Comparison of ENCODE assay signal across 8 mouse cellular contexts in the genomic region with DNA sequence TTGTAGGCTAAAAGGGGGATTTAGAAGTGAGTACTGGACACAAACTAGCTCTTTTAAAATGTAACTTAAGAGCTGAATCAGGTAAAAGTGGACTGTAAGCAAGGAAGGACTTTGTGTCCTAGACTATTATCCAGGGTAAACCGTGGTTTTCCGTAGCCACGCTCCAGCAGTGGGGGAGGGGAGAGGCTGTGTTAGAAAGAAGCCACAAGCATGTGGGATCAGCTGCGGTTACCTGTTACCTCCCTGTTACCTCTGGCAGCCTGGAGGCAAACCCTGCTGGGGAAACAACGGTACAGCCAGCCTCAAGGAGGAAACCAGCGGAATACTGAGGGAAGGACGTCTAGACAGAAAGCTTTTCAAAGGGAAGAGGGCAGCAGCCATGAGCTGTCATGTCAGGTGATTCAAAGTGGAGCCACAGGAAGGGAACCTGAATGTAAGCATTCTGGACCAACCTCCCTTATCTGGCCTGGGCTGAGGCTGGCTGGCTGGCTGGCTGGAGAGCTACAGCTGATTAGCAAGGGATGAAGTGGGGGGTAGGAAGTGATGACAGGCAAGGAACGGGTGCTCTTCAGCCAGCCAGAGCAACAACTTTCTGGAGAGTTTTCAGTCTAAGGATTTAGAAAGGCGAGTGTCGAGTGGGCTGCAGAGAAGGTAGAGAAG. TPM values are rescaled to one million over a fixed set of nuclear protein-coding genes. Genes with fewer than 3 reads are reported as not detected.
A peak's percentile ranks its signal among the peaks of the same experiment; 100 is the strongest.
DNase-seq lines count a peak whose midpoint lies in the region; ATAC-seq and TF ChIP-seq lines count a peak whose summit lies in the region.
"Had no signal": no experiment of that assay in that cellular context is flagged by ENCODE, and none has a peak within 500 bp of the region (broad histone marks: within the 10 kb centered on the region; RNA-seq: fewer than 3 reads in every experiment).

No protein-coding gene starts in this region.

- 27% methylated on average over 10 of the region's 10 CpGs for WGBS in liver, embryonic 11.5 days
- WGBS in heart, postnatal 0 days = 18% methylated on average over 10 of the region's 10 CpGs
- WGBS in kidney, postnatal 0 days = 62% methylated on average over 10 of the region's 10 CpGs

- no peaks in the 10 kb centered on the region; the same call in 1 of the 2 replicates for H3K4me1 ChIP-seq in liver, embryonic 11.5 days (replicated peaks; ENCODE audit: control insufficient read depth, insufficient read depth, low read length)
- H3K4me1 ChIP-seq in heart, postnatal 0 days (ENCODE audit: control insufficient read depth, insufficient read depth) = peaks cover 9% of the 10 kb centered on the region
- no peaks in the 10 kb centered on the region for H3K4me1 ChIP-seq in kidney, postnatal 0 days (replicated peaks; ENCODE audit: insufficient read depth, low read length)

- no peak for TF ChIP-seq EP300 in heart, postnatal 0 days (IDR thresholded peaks at IDR 0.05; ENCODE audit: low read depth)

- H3K27me3 ChIP-seq in liver, embryonic 11.5 days (replicated peaks; ENCODE audit: control insufficient read depth, insufficient read depth, low read length) = no peaks in the 10 kb centered on the region
- H3K27me3 ChIP-seq in heart, postnatal 0 days (ENCODE audit: control insufficient read depth, insufficient read depth, low read length) = no peaks in the 10 kb centered on the region
- no peaks in the 10 kb centered on the region for H3K27me3 ChIP-seq in kidney, postnatal 0 days (ENCODE audit: insufficient read depth, low read length)

- no peak overlapping the region for H3K4me3 ChIP-seq in liver, embryonic 11.5 days (ENCODE audit: low read depth, low read length)
- H3K4me3 ChIP-seq in heart, postnatal 0 days (ENCODE audit: low read depth, low read length) = peak overlapping the region; percentile 5; the same call in 1 of the 2 replicates
- no peak overlapping the region for H3K4me3 ChIP-seq in kidney, postnatal 0 days (replicated peaks; ENCODE audit: low read depth, low read length)

- no peaks in the 10 kb centered on the region for H3K36me3 ChIP-seq in liver, embryonic 11.5 days (ENCODE audit: control insufficient read depth, insufficient read depth, low read length)
- no peaks in the 10 kb centered on the region for H3K36me3 ChIP-seq in heart, postnatal 0 days (replicated peaks; ENCODE audit: control insufficient read depth, insufficient read depth, low read length)
- H3K36me3 ChIP-seq in kidney, postnatal 0 days (ENCODE audit: insufficient read depth, low read length) = no peaks in the 10 kb centered on the region

- no peak overlapping the region for H3K27ac ChIP-seq in liver, embryonic 11.5 days (ENCODE audit: low read depth, low read length)
- no peak overlapping the region for H3K27ac ChIP-seq in heart, postnatal 0 days (ENCODE audit: low read depth)
- peak overlapping the region; percentile 78 for H3K27ac ChIP-seq in kidney, postnatal 0 days

- H3K9me3 ChIP-seq in liver, embryonic 11.5 days (ENCODE audit: control insufficient read depth, low read length) = no peaks in the 10 kb centered on the region
- no peaks in the 10 kb centered on the region for H3K9me3 ChIP-seq in heart, postnatal 0 days (replicated peaks; ENCODE audit: control insufficient read depth, low read length)
- no peaks in the 10 kb centered on the region for H3K9me3 ChIP-seq in kidney, postnatal 0 days (replicated peaks; ENCODE audit: low read length)

- DNase-seq in liver, embryonic 11.5 days (ENCODE audit: low spot score) = peak; percentile 34
- DNase-seq in liver = no peak
- DNase-seq in heart, postnatal 0 days (ENCODE audit: low spot score) = peak; percentile 41
- peak; percentile 17 for DNase-seq in kidney, postnatal 0 days (ENCODE audit: low spot score)
- peak; percentile 4 for DNase-seq in lung, postnatal 36 days
- DNase-seq in cerebellum, adult 8-10 months = no peak
- no peak for DNase-seq in left cerebral cortex, adult 8-10 months (ENCODE audit: low spot score in 2 of 2)
- DNase-seq: cerebellum, adult 9-11 months had no signal

- TF ChIP-seq CTCF in heart, postnatal 0 days (IDR thresholded peaks at IDR 0.05; ENCODE audit: low read depth) = no peak
- no peak for TF ChIP-seq CTCF in kidney, postnatal 0 days (IDR thresholded peaks at IDR 0.05; ENCODE audit: low read depth)

- ATAC-seq in liver, embryonic 11.5 days (replicated peaks; ENCODE audit: low FRiP score) = no peak; the same call in 1 of the 2 replicates
- peak; percentile 62; the same call in 1 of the 2 replicates for ATAC-seq in heart, postnatal 0 days (ENCODE audit: insufficient read depth, low read depth)
- ATAC-seq in kidney, postnatal 0 days (replicated peaks; ENCODE audit: low FRiP score, low read depth) = peak; percentile 83

- no peak overlapping the region for H3K9ac ChIP-seq in liver, embryonic 11.5 days (ENCODE audit: low read depth, low read length)
- 0 out of 2 replicates have a peak overlapping the region, but pooled peaks have one; percentile 2 for H3K9ac ChIP-seq in heart, postnatal 0 days (replicated peaks; ENCODE audit: low read depth, low read length)
- no peak overlapping the region for H3K9ac ChIP-seq in kidney, postnatal 0 days (ENCODE audit: low read depth, low read length)

- 0 out of 2 replicates have a peak overlapping the region, but pooled peaks have one; percentile 14 for H3K4me2 ChIP-seq in liver, embryonic 11.5 days
- H3K4me2 ChIP-seq in heart, postnatal 0 days (ENCODE audit: low read depth, low read length) = peak overlapping the region; percentile 50
- H3K4me2 ChIP-seq in kidney, postnatal 0 days (ENCODE audit: low read length) = no peak overlapping the region

RNA-seq across cellular contexts. Expression of a gene that starts 10.5 kb away (rescaled TPM):
- 10.0 and 11.3 TPM in 2 replicates for polyA plus RNA-seq in liver, embryonic 11.5 days (2014; fragmentation: Nextera tagmentation; extraction: Ambion mirVana)
- 4.0 and 6.8 TPM in 2 replicates for total RNA-seq in heart, postnatal 0 days (2014; rRNA removed; ENCODE audit: low replicate concordance)
- polyA plus RNA-seq in heart, postnatal 0 days (2015; fragmentation: Nextera tagmentation; extraction: Ambion mirVana) = 6.4 and 7.0 TPM in 2 replicates
- 31.4 and 33.9 TPM in 2 replicates for polyA plus RNA-seq in kidney, postnatal 0 days (2015; fragmentation: Nextera tagmentation; extraction: Ambion mirVana)
- 10 to 100 TPM; 47.7 to 50.6 (median 48.5) TPM for total RNA-seq in left cerebral cortex, adult 8-10 months (2022)

Comparison
In these comparisons a context has a peak if more than half of its experiments do, and no peak if none do; other contexts are left out.
1. DNase-seq: peak in liver, embryonic 11.5 days (single experiment), heart, postnatal 0 days (single experiment), kidney, postnatal 0 days (single experiment) and lung, postnatal 36 days (single experiment); none in liver (single experiment), cerebellum, adult 8-10 months (single experiment) and left cerebral cortex, adult 8-10 months (0 of 2).